Mouse (Mus musculus) spleen, adult 2 months (tissue): ENCODE data around the gene G6pc2. TPM values are rescaled to one million over a fixed set of nuclear protein-coding genes. Genes with fewer than 3 reads are reported as not detected.

Experiments
- DNase-seq, 2 experiments: peaks; one replicate each; pipeline versions ENCODE4 v3.0.0 to v3.0.0-alpha.2; 2012 to 2021; ENCODE audit warnings: low spot score in 2 of 2, low read depth in 1 of 2
- H3K27ac ChIP-seq: fragments of 200-500 bp; 2 replicates; pipeline ENCODE4 v1.5.1; 2012; ENCODE audit warnings: low read length, inconsistent platforms; ENCODE audit not compliant: insufficient read depth
- H3K27me3 ChIP-seq: fragments of 200-500 bp; 2 replicates; pipeline ENCODE4 v1.6.1; 2012; ENCODE audit warnings: mild to moderate bottlenecking, moderate library complexity, low read length, inconsistent platforms; ENCODE audit not compliant: control insufficient read depth, insufficient read depth
- H3K36me3 ChIP-seq: fragments of 200-500 bp; 2 replicates; pipeline ENCODE4 v1.6.1; 2012; ENCODE audit warnings: mild to moderate bottlenecking, low read length, inconsistent platforms; ENCODE audit not compliant: control insufficient read depth, insufficient read depth
- H3K4me1 ChIP-seq: fragments of 200-500 bp; 2 replicates; pipeline ENCODE4 v1.6.1; 2011; ENCODE audit warnings: inconsistent platforms; ENCODE audit not compliant: control insufficient read depth, insufficient read depth, insufficient read length
- H3K4me3 ChIP-seq: fragments of 200-500 bp; 2 replicates; pipeline ENCODE4 v1.5.1; 2011; ENCODE audit warnings: mild to moderate bottlenecking, inconsistent platforms; ENCODE audit not compliant: insufficient read depth, insufficient read length; ENCODE audit errors: extremely low read depth
- CTCF ChIP-seq: fragments of 200-500 bp; IDR thresholded peaks from 2 replicates; pipeline ENCODE4 v1.5.1; 2011; ENCODE audit warnings: mild to moderate bottlenecking, inconsistent platforms; ENCODE audit not compliant: insufficient read depth, insufficient read length, insufficient replicate concordance; ENCODE audit errors: extremely low read depth
- POLR2A ChIP-seq: fragments of 200-500 bp; IDR thresholded peaks from 2 replicates; pipeline ENCODE4 v1.6.1; 2011; ENCODE audit warnings: low read depth, low read length, inconsistent platforms
- WGBS: fragments of 180-500 bp; shearing (Covaris S2); methylation state at CpG from one replicate; pipeline ENCODE4 v1.1.7; 2018; 5-methylcytosine and 5-hydroxymethylcytosine counted together
- polyA plus RNA-seq: library from polyadenylated mRNA; depleted of rRNA; stranded (reverse); fragments of >200 nt; gene quantifications from 2 replicates; pipeline ENCODE4 v1.2.3, GENCODE M21; 2012

The G6pc2 gene
- polyA plus RNA-seq, 1 experiment = not detected

GRCm38 (mm10) chr2:69191059-69191458 lies 19.8 kb upstream of the G6pc2 start:
- TF ChIP-seq CTCF (no peak), POLR2A (no peak)
- H3K27me3 ChIP-seq = no peaks in the 10 kb centered on the region
- no peak for DNase-seq
- no peak overlapping the region for H3K4me3 ChIP-seq
- no peaks in the 10 kb centered on the region for H3K36me3 ChIP-seq
- 81% methylated on average over 5 of the region's 5 CpGs for WGBS
- H3K27ac ChIP-seq = no peak overlapping the region
- H3K4me1 ChIP-seq = no peaks in the 10 kb centered on the region

DNA sequence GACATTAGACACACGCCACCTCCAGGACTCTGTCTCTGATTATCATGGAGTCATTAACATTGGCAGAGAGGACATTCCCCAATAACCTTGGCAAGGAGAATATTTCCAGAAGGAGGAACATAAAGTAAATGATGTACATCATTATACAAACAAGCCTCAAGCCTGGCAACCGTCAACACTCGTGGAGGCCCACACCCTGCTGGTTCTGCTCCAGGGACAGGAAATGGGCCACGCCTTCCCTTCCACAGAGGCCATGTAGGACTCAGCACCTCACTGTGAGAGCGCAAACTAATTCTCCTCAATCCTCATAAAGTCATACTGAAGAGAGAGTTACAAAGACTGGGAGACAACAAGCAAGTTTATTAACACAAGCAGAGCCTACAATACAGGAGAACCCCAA lies 17.3 kb upstream of the G6pc2 start:
- Histone ChIP-seq H3K4me3 (no peak overlapping the region), H3K36me3 (no peaks in the 10 kb centered on the region), H3K27ac (no peak overlapping the region), H3K27me3 (no peaks in the 10 kb centered on the region), H3K4me1 (no peaks in the 10 kb centered on the region)
- TF ChIP-seq CTCF = no peak
- no peak for TF ChIP-seq POLR2A
- no peak for DNase-seq
- WGBS = 91% methylated on average over 5 of the region's 5 CpGs

DNA sequence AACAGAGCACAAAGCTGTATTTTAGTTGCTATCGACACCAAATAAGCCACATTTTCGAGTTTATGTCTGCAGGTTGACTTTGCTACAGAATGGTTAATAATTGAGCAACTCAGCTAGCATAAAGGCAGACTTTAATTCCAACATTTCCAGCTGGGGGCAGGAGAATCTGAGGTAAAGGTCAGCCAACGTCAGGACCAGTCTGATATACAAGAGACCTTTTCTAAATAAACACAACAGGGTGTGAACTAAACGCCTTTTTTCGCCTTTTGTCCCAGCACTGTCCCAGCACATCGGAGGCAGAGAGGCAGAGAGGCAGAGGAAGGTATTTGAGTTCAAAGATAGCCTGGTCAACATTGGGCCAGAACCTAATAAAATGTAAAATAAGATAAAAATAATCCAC lies 5.7 kb upstream of the G6pc2 start:
- Histone ChIP-seq H3K27ac (no peak overlapping the region), H3K4me3 (peak overlapping the region; percentile 72), H3K27me3 (no peaks in the 10 kb centered on the region), H3K4me1 (peaks cover 5% of the 10 kb centered on the region; the same call in 1 of the 2 replicates), H3K36me3 (peaks cover 2% of the 10 kb centered on the region; the same call in 1 of the 2 replicates)
- DNase-seq = no peak
- TF ChIP-seq CTCF (no peak), POLR2A (no peak)
- 29% methylated on average over 6 of the region's 6 CpGs for WGBS

GRCm38 (mm10) chr2:69205791-69206351 lies 5.0 kb upstream of the G6pc2 start, which contains the start of gene Spc25:
Gene Spc25 (minus strand): TSS chr2:69206194.
- H3K36me3 ChIP-seq = peaks cover 2% of the 10 kb centered on the region; the same call in 1 of the 2 replicates
- no peak for TF ChIP-seq CTCF
- TF ChIP-seq POLR2A = peak; percentile 11; the same call in 1 of the 2 replicates
- under 1% methylated on average over 46 of the region's 46 CpGs for WGBS
- no peak within 1 kb of the TSS for H3K27ac ChIP-seq
- peak within 1 kb of the TSS; percentile 72 for H3K4me3 ChIP-seq
- H3K4me1 ChIP-seq = peaks cover 5% of the 10 kb centered on the region; the same call in 1 of the 2 replicates
- DNase-seq = peak; percentile 87 to 89
- no peaks in the 10 kb centered on the region for H3K27me3 ChIP-seq

- Histone ChIP-seq H3K27me3 (no peaks in the 10 kb centered on the region), H3K36me3 (0 out of 2 replicates have a peak, but pooled peaks cover 2% of the 10 kb centered on the region), H3K27ac (no peak overlapping the region), H3K4me1 (peaks cover 5% of the 10 kb centered on the region; the same call in 1 of the 2 replicates), H3K4me3 (no peak overlapping the region)
- no peak for DNase-seq
- WGBS = 31% methylated on average over 7 of the region's 7 CpGs
- TF ChIP-seq CTCF (no peak), POLR2A (no peak)
These were observed 4.3 kb upstream of the G6pc2 start for GRCm38 (mm10) chr2:69206523-69206922.

DNA sequence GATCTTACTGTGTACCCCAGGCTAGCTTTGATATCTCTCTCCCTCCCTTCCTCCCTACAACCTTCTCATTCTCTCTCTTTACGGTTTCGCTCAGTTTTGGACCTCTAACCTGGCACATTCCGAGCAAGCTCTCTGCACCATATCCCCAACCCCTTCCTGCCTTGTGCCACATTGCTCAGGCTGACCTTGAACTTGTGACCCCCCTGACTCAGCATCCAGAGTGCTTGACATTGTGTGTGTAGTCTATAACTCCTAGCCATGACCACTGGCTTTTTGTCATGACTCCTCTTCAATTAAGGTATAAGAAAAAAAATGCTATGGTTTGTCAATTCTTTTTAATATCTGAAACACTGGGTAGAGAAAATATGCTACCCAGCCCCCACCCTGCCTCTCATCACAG lies 1.2 kb upstream of the G6pc2 start:
- Histone ChIP-seq H3K27me3 (no peaks in the 10 kb centered on the region; the same call in 1 of the 2 replicates), H3K36me3 (no peaks in the 10 kb centered on the region), H3K4me3 (no peak overlapping the region), H3K4me1 (peaks cover 5% of the 10 kb centered on the region; the same call in 1 of the 2 replicates), H3K27ac (no peak overlapping the region)
- 89% methylated on average over 3 of the region's 3 CpGs for WGBS
- no peak for TF ChIP-seq CTCF
- no peak for TF ChIP-seq POLR2A
- DNase-seq = no peak

DNA sequence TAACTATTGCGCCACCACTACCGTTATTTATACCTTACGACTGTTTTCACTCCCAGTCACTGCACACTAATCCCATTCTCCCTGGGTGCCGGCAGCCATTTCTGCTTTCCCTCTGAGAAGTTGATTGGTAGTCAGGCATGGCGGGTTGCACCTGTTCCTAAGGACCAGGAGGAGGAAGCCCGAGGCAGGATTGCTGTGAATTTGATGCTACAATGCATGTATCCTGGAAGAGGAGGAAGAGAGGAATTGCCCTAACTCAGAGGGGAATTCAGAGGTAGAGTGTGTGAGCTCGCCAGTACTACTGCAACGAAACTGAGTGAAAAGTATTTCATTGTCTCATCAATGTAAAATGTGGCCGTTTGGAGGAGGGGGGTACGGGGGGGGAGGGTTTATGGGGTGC lies 1.8 kb downstream of the G6pc2 start:
- 85% methylated on average over 10 of the region's 10 CpGs for WGBS
- Histone ChIP-seq H3K27me3 (no peaks in the 10 kb centered on the region; the same call in 1 of the 2 replicates), H3K4me1 (no peaks in the 10 kb centered on the region), H3K27ac (no peak overlapping the region), H3K36me3 (no peaks in the 10 kb centered on the region), H3K4me3 (no peak overlapping the region)
- TF ChIP-seq CTCF (no peak), POLR2A (no peak)
- DNase-seq = no peak
